Mouse (Mus musculus) activated CD4-positive, CD25-positive, alpha-beta regulatory T cell, adult 9 weeks (primary cell): ENCODE data around the gene Osbp2. TPM values are rescaled to one million over a fixed set of nuclear protein-coding genes. Genes with fewer than 3 reads are reported as not detected.

ENCODE experiments used
- polyA plus RNA-seq: library from polyadenylated mRNA; unstranded; fragments of 100-300 nt; shearing (Covaris generic); gene quantifications from one replicate; pipeline ENCODE4 v1.2.1, GENCODE M21; 2017

Gene Osbp2
- polyA plus RNA-seq: not detected

DNA sequence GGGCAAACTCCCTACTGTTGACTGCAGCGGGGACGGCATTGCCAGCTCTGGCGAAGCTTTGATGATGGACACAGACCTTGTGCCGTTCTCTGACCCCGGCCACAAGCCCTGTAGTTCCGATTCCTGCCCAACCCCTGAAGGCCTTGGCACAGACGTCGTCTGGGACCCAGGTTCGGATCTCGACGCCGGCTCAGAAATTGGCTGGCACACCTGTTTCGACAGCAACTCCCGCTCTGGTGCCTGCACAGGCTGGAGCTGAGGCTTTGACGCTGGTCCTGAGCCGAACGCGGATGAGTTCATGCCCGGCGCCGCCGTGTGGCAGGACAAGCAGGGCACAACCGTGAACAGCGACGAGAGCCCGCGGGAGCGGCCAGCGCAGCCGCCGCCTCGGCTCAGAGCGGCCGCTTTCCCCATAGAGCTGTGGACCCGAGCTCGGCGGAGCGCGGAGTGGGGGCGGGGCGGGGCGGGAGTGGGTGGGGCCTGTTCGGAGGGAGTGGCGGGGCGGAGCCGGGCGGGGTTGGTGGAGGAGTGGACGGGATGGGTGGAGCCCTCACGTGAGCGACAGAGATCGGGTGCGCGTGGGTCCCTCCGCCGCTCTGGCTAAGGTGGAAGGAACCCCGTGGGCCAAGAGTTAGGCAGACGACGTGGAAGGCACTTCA is at the start of gene Osbp2:
TSS of gene Osbp2 (minus strand) at position 450 of the 659 bp plus-strand sequence.

DNA sequence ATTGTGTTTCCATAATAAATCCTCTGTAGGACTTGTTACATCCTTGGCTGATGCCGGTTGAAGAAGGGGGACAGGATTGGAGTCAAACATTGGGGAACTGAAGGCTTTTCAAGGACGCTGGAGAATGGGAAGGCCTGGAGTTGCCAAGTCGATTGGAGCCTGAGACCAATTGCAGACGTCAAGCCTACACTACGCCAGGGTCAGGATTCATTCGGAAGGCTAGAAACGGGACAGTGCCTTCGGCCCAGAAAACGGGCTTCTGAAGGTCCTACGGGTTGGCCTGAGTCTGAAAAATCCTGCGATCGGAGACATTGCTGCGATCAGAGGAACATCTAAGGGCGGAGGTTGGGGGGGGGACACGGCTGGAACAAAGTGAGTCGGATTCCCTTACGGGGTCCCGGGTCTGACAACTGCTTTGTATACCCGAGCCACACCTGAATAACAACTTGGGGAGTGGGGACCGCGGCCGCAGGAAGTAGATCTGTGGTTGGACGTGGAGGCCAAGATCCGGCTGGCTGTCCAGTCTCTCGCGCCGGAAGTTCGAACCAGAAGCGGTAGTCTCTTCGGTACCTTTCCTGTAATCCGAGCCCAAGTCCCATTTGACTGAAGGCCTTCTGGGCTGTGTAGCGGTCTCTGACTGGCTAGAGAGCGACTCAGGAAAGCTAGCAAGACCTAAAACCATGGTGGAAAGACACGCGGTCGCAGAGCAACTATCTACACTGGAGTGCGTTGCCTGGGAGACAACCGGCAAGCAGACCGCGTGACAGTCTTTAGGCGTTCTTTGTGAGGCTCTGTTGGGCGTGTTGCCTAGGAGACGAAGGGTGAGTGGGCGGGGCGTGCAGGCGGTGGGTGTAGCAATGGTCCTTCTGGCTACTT is 30.9 kb upstream of the Osbp2 start, which contains the start of the genes 4921536K21Rik and Dusp18:
TSS of gene 4921536K21Rik (minus strand) at position 693 of the 876 bp plus-strand sequence.
TSS of gene Dusp18 (plus strand) at position 835 of the 876 bp plus-strand sequence.

Other genes with a start within 250 kb of the Osbp2 start
- gene Morc2a, start 214.7 kb downstream of the Osbp2 start, polyA plus RNA-seq: 10.7 TPM
- not detected for gene 4921536K21Rik, start 31.2 kb upstream of the Osbp2 start, polyA plus RNA-seq
- 0.27 TPM for gene Dusp18, start 31.3 kb upstream of the Osbp2 start, polyA plus RNA-seq
- gene Slc35e4, start 50.8 kb upstream of the Osbp2 start, polyA plus RNA-seq: 2.8 TPM
- gene Tcn2, start 68.3 kb upstream of the Osbp2 start, polyA plus RNA-seq: 35.5 TPM
- 88.8 TPM for gene Pes1, start 100.1 kb upstream of the Osbp2 start, polyA plus RNA-seq
- not detected for gene 4930556J24Rik, start 112.9 kb upstream of the Osbp2 start, polyA plus RNA-seq
- 0.45 TPM for gene Gal3st1, start 119.7 kb upstream of the Osbp2 start, polyA plus RNA-seq
- gene Sec14l4, start 167.6 kb upstream of the Osbp2 start, polyA plus RNA-seq: not detected
- gene Sec14l3, start 200.9 kb upstream of the Osbp2 start, polyA plus RNA-seq: not detected
- 3.2 TPM for gene Mtfp1, start 231.5 kb upstream of the Osbp2 start, polyA plus RNA-seq